Mouse (Mus musculus) limb, embryonic 11.5 days (tissue): ENCODE results near the gene Acta2. TPM values are rescaled to one million over a fixed set of nuclear protein-coding genes. Genes with fewer than 3 reads are reported as not detected.

Experiments
- ATAC-seq: fragments of 200-750 bp; cut with Nextera tagmentation; 2 replicates; pipeline ENCODE4 v1.8.0; 2017; ENCODE audit warnings: low read depth; ENCODE audit not compliant: insufficient number of reproducible peaks, low FRiP score, low TSS enrichment
- DNase-seq: peaks from one replicate; pipeline ENCODE4 v3.0.0-alpha.2; 2015; ENCODE audit warnings: low spot score
- H3K27ac ChIP-seq: fragments of 300-500 bp; sonication (generic); replicated peaks from 2 replicates; pipeline ENCODE4 v1.5.1; 2014; ENCODE audit warnings: low read depth, mild to moderate bottlenecking, low read length
- H3K27me3 ChIP-seq: fragments of 300-500 bp; sonication (generic); 2 replicates; pipeline ENCODE4 v1.6.1; 2014; ENCODE audit warnings: mild to moderate bottlenecking, low read length, mixed read lengths; ENCODE audit not compliant: control insufficient read depth, insufficient read depth
- H3K36me3 ChIP-seq: fragments of 300-500 bp; sonication (generic); 2 replicates; pipeline ENCODE4 v1.6.1; 2014; ENCODE audit warnings: mild to moderate bottlenecking, low read length, moderate library complexity, mixed read lengths; ENCODE audit not compliant: control insufficient read depth, insufficient read depth
- H3K4me1 ChIP-seq: fragments of 300-500 bp; sonication (generic); 2 replicates; pipeline ENCODE4 v1.6.1; 2014; ENCODE audit warnings: low read length, mixed read lengths; ENCODE audit not compliant: control insufficient read depth, insufficient read depth
- H3K4me2 ChIP-seq: fragments of 300-500 bp; sonication (generic); 2 replicates; pipeline ENCODE4 v1.6.1; 2014; ENCODE audit warnings: low read depth, mild to moderate bottlenecking, moderate library complexity; ENCODE audit not compliant: severe bottlenecking
- H3K4me3 ChIP-seq: fragments of 300-500 bp; sonication (generic); 2 replicates; pipeline ENCODE4 v1.5.1; 2014; ENCODE audit warnings: low read depth, low read length
- H3K9ac ChIP-seq: fragments of 300-500 bp; sonication (generic); 2 replicates; pipeline ENCODE4 v1.6.1; 2014; ENCODE audit warnings: mild to moderate bottlenecking, low read length
- H3K9me3 ChIP-seq: fragments of 300-500 bp; sonication (generic); 2 replicates; pipeline ENCODE4 v1.6.1; 2016; ENCODE audit warnings: low read length; ENCODE audit not compliant: control insufficient read depth
- WGBS: fragments of 180-500 bp; shearing (Covaris S2); extraction: QIAGEN DNeasy Blood & Tissue Kit; methylation state at CpG from one replicate; pipeline ENCODE4 v1.1.7; 2014; 5-methylcytosine and 5-hydroxymethylcytosine counted together
- polyA plus RNA-seq: library from polyadenylated mRNA; unstranded; fragments of >200 nt; fragmentation: Nextera tagmentation; extraction: Ambion mirVana; gene quantifications from 2 replicates; pipeline ENCODE4 v1.2.1, GENCODE M21; 2014

Gene Acta2
- polyA plus RNA-seq, 1 experiment from 2014 or later: 48.5 TPM

DNA sequence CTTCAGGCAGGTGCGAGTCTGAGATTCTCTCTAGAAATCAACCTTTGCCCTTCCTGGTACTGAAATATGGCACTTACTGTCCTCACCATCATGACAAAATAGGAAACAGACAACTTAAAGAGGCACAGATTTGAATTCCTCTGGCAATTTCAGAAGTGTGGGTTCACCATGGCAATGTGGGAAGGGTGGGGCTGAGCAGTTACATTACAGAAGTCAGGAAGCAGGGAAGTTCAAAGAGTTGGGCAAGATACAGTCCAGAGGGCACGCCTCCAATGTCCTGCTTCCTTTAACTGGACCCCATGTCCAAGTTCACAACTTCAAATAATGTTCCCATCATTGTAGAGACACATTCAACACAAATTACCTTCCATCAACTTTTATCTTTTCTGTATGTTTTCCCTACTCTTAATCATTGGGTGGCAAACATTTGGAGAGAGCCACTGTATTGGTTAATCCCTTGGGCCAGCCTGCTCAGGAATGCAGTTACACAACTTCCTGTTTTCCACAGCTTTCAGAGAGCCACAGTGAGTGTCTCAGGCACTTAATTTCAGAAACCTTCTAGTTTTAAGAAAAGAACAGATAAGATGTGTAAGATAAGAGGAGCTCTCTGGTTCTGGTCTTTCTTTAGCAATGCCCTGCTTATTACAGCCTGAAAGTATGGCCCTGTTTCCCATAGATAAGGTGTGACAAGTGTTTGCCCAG, 7.0 kb upstream of the Acta2 start:
- no peak overlapping the region for H3K27ac ChIP-seq
- no peak overlapping the region for H3K4me2 ChIP-seq
- no peak overlapping the region for H3K9ac ChIP-seq
- no peak overlapping the region for H3K4me3 ChIP-seq
- no peaks in the 10 kb centered on the region for H3K4me1 ChIP-seq
- DNase-seq: no peak
- ATAC-seq: no peak
- 88% methylated on average over 2 of the region's 2 CpGs for WGBS
- H3K36me3 ChIP-seq: no peaks in the 10 kb centered on the region
- H3K27me3 ChIP-seq: no peaks in the 10 kb centered on the region
- no peaks in the 10 kb centered on the region for H3K9me3 ChIP-seq

DNA sequence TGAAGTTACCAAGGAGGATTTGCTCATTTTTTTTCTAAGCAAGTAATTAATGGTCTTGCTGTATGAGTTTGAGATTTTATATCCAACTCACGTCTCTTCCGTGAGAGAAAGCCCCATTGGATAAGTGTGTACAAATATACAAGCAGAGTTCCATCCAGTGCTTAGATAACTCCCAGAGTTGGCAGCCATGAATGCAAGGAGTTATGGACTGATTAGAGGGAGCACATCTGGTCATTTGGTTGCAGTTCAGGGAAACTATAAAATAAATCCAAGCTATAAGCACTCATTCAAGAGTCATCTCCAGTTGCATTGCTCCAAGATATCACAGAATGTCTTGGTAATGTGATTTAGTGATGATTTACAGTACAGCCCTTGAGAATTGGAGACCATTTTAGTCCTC, 1.5 kb upstream of the Acta2 start:
- no peaks in the 10 kb centered on the region for H3K36me3 ChIP-seq
- H3K4me2 ChIP-seq: no peak overlapping the region
- no peak for DNase-seq
- H3K27ac ChIP-seq: no peak overlapping the region
- no peaks in the 10 kb centered on the region for H3K27me3 ChIP-seq
- no peak for ATAC-seq
- WGBS: 90% methylated on average over 2 of the region's 2 CpGs
- H3K9me3 ChIP-seq: no peaks in the 10 kb centered on the region
- no peak overlapping the region for H3K9ac ChIP-seq
- 0 out of 2 replicates have a peak, but pooled peaks cover 2% of the 10 kb centered on the region for H3K4me1 ChIP-seq
- no peak overlapping the region for H3K4me3 ChIP-seq

DNA sequence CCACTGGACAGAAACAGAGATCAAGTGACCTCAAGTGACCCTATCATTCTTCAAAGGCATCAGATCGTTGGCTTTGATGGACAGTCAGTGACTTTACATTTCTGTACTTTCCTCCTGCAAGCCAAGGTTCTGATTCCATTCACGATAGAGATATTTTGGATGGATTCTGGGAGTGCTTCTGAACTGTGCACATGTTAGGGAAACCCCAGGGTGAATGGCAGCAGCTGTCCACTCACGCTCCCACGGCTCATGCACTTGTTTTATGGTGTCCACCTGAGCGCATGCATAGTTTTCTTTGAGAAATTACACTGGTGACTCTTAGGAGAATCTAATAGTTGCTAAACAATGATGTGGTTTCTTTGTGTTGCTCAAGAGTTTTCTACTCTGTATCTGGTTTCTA, 759 bp upstream of the Acta2 start:
- 0 out of 2 replicates have a peak, but pooled peaks cover 2% of the 10 kb centered on the region for H3K4me1 ChIP-seq
- H3K27ac ChIP-seq: no peak overlapping the region
- H3K27me3 ChIP-seq: no peaks in the 10 kb centered on the region
- no peak overlapping the region for H3K9ac ChIP-seq
- no peak for DNase-seq
- ATAC-seq: no peak
- no peak overlapping the region for H3K4me2 ChIP-seq
- no peaks in the 10 kb centered on the region for H3K9me3 ChIP-seq
- 73% methylated on average over 5 of the region's 5 CpGs for WGBS
- no peaks in the 10 kb centered on the region for H3K36me3 ChIP-seq
- no peak overlapping the region for H3K4me3 ChIP-seq

DNA sequence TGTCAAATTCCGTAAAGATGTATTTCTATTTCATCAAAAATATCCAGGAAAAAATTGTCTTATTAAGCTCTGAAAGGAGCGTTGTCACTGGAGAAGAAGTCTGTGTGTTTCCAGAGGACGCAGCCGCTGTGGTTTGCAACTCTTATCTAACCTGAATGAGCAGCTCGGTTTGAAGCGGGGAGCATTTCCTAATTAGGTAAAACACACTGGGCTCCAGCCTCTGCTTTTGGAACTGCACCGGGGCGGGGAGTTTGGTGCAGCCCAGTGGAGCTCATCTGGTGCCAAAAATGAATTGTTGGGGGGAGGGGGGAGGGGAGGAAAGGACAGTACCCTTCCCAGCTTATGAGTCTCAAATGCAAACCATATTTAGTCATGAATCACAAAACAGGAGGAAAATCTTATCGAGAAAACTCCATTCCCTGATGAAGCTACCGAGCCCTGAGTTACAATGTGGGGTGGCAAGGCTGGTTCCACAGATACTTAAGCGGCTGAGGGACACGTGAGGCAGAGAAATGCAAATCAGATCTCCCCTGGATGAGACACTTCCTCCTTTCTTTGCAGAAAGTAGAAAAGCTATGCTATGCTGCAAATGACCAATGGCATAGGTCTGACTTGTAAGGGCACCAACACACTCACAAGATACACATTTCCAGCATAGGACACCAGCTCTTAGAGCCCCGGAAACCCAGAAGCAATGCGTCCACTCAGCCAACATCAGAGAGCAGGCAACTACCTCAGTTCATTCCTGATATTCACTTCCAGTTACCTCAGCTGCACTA, 1.1 kb downstream of the Acta2 start:
- Histone ChIP-seq H3K4me3 (no peak overlapping the region), H3K27ac (no peak overlapping the region), H3K9ac (no peak overlapping the region), H3K4me1 (0 out of 2 replicates have a peak, but pooled peaks cover 2% of the 10 kb centered on the region), H3K27me3 (no peaks in the 10 kb centered on the region), H3K9me3 (no peaks in the 10 kb centered on the region), H3K4me2 (no peak overlapping the region), H3K36me3 (no peaks in the 10 kb centered on the region)
- no peak for DNase-seq
- no peak for ATAC-seq
- 48% methylated on average over 14 of the region's 14 CpGs for WGBS

DNA sequence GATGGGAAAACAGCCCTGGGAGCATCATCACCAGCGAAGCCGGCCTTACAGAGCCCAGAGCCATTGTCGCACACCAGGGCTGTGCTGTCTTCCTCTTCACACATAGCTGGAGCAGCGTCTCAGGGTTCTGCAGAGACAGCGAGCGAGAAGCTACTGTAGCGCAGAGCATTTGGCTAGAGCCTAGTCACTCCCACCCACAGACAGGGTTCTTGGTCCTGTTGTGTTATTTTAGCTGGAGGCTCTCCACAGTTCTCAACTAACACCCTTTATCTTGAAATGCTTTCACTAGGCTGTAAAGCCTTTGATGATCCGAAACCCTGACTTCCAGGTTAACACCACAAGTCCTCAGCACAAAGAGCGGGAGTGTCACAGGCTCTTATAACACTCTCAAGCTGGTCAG, 2.9 kb downstream of the Acta2 start:
- no peak overlapping the region for H3K9ac ChIP-seq
- H3K4me2 ChIP-seq: no peak overlapping the region
- H3K36me3 ChIP-seq: no peaks in the 10 kb centered on the region
- H3K4me3 ChIP-seq: no peak overlapping the region
- no peak for DNase-seq
- H3K27me3 ChIP-seq: no peaks in the 10 kb centered on the region
- 50% methylated on average over 9 of the region's 9 CpGs for WGBS
- no peaks in the 10 kb centered on the region for H3K9me3 ChIP-seq
- 0 out of 2 replicates have a peak, but pooled peaks cover 2% of the 10 kb centered on the region for H3K4me1 ChIP-seq
- H3K27ac ChIP-seq: no peak overlapping the region
- ATAC-seq: no peak

DNA sequence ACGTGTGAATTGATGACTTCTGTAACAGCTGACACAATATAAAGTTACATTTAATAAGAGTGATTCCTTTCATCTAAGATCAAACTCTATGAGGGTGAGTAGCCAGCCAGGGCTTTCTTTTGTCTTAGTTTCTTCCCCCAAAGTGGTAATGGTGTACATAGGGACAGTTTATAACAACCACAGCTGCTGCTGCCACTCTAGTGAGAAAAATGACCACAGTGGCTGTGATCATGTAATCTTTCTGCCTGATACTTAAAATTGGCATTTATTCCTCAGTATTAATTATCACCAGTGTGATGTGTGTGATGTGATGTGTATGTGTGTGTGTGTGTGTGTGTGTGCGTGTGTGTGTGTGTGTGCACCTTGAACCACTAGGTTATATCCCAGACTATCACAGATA, 3.5 kb downstream of the Acta2 start:
- no peak overlapping the region for H3K4me2 ChIP-seq
- H3K27me3 ChIP-seq: no peaks in the 10 kb centered on the region
- DNase-seq (no peak), ATAC-seq (no peak)
- H3K9me3 ChIP-seq: no peaks in the 10 kb centered on the region
- H3K36me3 ChIP-seq: no peaks in the 10 kb centered on the region
- no peak overlapping the region for H3K27ac ChIP-seq
- 72% methylated on average over 2 of the region's 2 CpGs for WGBS
- H3K4me3 ChIP-seq: no peak overlapping the region
- H3K4me1 ChIP-seq: 0 out of 2 replicates have a peak, but pooled peaks cover 2% of the 10 kb centered on the region
- H3K9ac ChIP-seq: no peak overlapping the region

DNA sequence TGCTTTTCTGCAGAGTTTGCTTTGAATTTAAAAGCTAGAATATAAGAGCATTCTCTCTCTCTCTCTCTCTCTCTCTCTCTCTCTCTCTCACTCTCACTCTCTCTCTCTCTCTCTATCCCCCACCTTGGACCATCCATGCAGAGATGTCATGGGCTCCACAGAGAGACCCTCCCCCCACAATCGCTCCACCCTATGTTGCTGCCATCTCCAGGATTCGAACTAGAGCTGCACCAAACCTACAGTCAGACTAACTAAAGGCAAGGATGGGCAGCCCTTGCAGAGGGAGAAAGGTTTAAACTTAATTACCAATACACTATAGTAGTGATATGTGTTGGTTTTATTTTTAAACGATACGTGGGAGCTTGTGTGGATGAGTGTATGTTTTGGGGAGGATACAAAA, 4.8 kb downstream of the Acta2 start:
- H3K9ac ChIP-seq: no peak overlapping the region
- H3K4me2 ChIP-seq: no peak overlapping the region
- H3K27ac ChIP-seq: no peak overlapping the region
- 0 out of 2 replicates have a peak, but pooled peaks cover 2% of the 10 kb centered on the region for H3K4me1 ChIP-seq
- ATAC-seq (no peak), DNase-seq (no peak)
- no peaks in the 10 kb centered on the region for H3K36me3 ChIP-seq
- no peaks in the 10 kb centered on the region for H3K9me3 ChIP-seq
- H3K4me3 ChIP-seq: no peak overlapping the region
- WGBS: 80% methylated on average over 4 of the region's 4 CpGs
- H3K27me3 ChIP-seq: no peaks in the 10 kb centered on the region

DNA sequence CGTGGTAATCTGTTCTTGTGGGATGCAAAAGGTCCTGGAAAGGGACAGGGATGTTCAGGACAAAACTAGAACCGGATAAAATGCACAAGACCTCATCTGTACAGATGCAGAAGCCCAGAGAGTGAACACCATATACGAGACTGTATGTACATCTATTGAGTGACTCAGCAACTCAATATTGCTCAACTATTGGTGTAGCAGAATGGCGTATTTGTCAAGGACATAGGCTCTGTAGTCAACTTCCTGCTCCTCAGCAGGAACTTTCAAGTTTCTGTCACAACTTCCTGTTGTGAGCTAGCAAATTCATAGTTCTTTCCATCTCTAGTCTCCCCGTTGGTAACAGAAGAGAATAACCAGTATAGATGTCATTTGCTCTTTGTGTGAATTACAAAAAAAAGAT, 6.8 kb downstream of the Acta2 start:
- H3K27me3 ChIP-seq: no peaks in the 10 kb centered on the region
- no peak for DNase-seq
- no peak overlapping the region for H3K4me2 ChIP-seq
- no peak overlapping the region for H3K9ac ChIP-seq
- H3K27ac ChIP-seq: no peak overlapping the region
- ATAC-seq: no peak
- H3K4me3 ChIP-seq: no peak overlapping the region
- 86% methylated on average over 5 of the region's 5 CpGs for WGBS
- no peaks in the 10 kb centered on the region for H3K9me3 ChIP-seq
- H3K36me3 ChIP-seq: no peaks in the 10 kb centered on the region
- no peaks in the 10 kb centered on the region for H3K4me1 ChIP-seq
